Mouse (Mus musculus): ENCODE results near the gene Abcf3. TPM values are rescaled to one million over a fixed set of nuclear protein-coding genes. Genes with fewer than 3 reads are reported as not detected.

Gene Abcf3
- polyA plus RNA-seq, 1 experiment: 52.0 TPM

DNA sequence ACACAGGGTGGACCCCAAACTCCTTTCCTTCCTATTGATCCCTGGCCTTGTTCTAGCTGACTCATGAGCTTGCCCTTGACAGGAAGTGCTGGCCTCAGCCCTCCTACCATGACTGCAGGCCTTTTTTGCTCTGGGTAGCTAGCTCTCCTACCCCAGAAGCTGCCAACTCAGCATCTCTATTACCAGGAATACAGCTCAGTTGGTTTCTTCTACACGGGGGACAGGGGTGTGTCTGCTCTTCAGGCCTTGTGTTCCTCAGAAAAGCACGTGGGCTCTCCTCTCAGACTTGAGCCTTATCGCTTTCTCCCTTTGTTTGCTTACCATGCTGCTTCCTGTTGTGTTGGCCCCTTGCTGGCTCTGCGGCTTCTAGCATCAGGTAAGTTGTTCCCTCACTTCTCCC lies 7.9 kb upstream of the Abcf3 start:
- no peak for DNase-seq (ENCODE audit: low read depth)

DNA sequence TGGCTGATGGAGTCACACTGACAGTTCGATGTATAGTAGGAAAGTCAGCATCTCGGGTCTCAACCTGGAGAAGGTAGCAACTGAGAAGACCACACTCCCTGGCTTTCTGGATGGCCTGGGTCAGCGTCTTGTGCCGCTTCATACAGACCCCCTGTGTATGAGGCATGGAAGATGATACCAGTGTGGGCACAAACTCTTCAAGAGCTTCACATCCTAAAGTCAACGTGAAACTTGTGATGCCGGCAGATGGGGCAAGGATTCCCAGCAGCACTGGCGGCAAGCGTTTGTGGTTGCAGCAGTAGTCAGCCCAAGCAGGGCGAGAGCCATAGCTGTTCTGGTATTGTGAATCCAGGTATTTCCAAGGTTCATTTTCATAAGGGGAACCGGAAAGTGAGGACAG lies 2.7 kb upstream of the Abcf3 start:
- DNase-seq (ENCODE audit: low read depth): no peak

DNA sequence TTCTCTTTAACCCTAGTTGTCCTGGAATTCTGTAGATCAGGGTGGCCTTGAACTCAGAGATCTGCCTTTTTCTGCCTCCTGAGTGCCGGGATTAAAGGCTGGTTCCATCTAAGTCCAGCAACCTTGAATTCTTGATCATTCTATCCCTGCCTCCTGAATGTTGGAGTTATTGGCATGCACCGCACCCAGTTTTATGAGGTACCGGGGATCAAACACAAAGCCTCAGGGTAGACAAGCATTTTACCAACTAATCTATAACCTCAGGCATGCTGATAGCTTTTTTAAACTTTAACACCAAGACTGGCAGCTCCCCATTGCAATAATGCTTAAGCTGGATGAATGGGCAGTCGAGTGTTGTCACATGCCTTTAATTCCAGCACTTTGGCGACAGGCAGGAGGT lies 954 bp upstream of the Abcf3 start:
- no peak for DNase-seq (ENCODE audit: low read depth)

DNA sequence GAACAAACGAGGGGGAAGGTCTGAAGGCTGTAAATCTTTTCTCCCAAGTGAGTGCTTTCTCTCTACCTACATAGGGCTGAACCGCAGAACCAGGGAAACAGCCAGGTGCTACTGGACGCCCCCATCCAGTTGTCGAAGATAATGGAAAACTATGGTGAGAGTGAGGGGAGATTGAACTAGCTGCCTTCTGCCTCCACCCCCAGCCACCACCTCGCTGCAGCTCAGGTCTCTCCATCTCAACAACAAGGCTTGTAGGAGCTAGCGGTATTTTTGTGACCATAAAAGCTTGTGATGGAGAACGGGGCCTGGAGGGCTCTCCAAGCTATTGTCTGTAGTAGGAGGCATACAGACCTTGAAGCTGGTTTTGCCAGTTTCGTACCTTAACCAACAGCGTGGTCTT lies 784 bp downstream of the Abcf3 start:
- DNase-seq (ENCODE audit: low read depth): no peak

DNA sequence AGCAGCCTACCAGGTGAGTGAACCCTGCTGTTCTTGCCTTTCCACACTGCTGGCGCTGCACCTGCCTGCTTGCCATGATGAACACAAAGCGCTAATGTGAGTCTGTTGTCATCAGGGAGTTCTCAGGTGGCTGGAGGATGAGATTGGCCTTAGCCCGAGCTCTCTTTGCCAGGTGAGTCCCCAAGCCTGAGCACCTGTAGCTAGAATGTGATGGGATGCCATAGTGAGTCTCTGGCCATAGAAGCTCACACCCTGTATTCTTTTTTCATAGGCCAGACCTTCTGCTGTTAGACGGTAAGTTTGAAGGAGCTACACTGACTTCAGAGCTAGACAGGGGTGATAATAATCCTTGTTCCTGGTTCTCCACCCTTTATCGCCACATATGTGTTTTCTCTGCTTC lies 3.3 kb downstream of the Abcf3 start:
- no peak for DNase-seq (ENCODE audit: low read depth)

DNA sequence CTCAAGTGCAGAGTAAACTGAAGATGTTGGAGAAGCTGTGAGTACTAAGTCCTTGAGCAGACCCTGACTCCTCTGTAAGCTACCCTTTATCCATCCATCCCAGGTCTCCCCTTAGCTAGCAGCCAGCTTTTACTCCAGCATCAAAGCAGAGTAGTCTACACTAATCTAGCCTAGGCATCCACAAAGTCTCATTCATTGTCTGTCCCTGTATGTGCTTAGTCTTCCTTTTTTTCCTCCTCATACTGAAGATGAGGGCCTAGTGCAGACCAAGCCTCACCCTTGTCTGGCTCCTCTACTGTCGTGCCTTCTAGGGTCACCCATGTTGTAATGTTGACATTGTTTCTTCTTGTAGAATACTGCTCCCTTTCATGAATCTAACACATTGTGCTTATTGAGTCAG lies 4.2 kb downstream of the Abcf3 start:
- DNase-seq (ENCODE audit: low read depth): no peak

DNA sequence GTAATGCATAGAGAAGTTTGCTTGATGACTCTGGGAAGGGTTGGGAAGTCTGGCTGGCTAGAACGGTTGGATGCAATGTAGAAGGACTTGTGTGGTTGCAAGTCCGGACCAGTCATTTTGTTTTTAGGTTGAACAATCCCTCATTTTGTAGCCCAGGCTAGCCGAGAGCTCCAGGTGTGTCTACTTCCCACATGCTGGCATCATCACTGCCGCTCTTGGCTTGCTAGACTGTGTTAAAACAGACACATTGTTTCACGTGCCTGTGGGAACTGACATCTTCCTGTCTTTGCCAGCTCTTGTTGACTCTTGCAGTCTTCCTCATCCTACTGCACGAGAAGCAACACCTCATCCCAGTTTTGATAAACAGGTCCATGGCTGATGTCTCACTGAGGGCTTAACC lies 6.6 kb downstream of the Abcf3 start:
- DNase-seq (ENCODE audit: low read depth): no peak

DNA sequence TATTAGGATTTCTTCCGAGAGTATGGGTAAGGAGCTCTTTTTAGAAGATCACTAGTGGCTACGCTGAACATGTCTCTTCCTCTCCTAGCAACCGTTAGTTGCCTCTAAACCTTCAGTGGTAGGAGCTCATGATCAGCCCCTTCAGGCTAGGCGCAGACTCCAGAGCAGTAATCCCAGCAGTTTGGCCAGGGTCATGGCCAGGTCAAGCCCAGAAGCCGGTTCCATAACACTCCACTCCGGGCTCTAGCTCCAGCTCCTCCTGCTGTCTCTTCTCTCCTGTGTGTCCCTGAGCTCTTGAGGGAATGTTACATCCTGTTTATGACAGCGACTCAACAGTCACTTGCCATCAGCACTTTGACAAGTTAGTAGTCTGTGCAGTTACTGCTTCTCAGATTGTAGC lies 9.0 kb downstream of the Abcf3 start:
- no peak for DNase-seq (ENCODE audit: low read depth)

DNA sequence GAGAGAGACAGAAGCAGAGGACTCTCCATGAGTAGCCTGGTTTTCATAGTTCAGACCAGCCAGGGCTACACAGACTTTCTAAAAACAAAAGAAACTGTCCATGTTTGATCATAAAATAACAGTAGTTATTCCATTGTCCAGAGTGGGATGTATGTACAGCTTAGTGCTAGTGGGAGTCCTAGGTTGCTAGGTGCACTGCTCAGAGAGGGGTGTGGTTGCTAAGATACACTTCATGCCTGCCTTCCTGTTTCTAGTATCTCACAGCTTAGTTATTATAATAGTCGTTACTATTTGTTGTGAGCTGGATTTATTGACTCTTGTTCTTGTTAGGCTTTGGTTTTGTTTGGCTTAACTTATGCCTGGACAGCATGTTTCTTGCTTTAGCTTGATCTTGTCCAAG lies 16.7 kb downstream of the Abcf3 start:
- DNase-seq (ENCODE audit: low read depth): no peak

DNA sequence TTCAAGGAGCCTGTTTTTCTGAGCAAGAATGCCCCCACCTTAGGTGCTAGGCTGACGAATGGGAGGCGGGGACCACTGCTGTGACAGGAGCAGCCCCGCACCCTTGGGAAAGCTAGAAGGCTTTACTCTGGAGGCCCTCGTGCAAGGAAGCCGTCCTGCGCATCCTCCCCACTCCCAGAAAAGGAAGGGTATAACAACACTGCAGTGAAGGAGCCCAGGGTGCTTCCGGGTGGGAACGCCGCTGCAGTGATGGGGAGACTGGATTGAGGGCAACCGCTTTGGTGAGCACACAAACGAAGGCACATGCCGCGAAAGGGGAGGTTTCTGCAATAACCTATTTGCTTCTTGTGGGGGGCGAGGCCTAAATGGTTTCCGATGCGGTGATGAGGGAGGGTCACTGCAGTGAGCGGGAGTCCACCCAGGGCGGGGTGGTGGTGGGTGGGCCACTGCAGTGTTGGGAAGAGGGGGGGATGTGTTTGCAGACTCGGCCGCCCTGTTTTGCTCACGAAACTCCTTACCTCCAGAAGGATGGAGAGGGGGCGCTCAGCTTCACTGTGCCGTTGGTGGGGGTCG lies 41.1 kb downstream of the Abcf3 start, which contains the start of gene Vwa5b2:
TSS of gene Vwa5b2 (plus strand) at position 106 of the 573 bp plus-strand sequence.
- DNase-seq (ENCODE audit: low read depth): no peak

DNA sequence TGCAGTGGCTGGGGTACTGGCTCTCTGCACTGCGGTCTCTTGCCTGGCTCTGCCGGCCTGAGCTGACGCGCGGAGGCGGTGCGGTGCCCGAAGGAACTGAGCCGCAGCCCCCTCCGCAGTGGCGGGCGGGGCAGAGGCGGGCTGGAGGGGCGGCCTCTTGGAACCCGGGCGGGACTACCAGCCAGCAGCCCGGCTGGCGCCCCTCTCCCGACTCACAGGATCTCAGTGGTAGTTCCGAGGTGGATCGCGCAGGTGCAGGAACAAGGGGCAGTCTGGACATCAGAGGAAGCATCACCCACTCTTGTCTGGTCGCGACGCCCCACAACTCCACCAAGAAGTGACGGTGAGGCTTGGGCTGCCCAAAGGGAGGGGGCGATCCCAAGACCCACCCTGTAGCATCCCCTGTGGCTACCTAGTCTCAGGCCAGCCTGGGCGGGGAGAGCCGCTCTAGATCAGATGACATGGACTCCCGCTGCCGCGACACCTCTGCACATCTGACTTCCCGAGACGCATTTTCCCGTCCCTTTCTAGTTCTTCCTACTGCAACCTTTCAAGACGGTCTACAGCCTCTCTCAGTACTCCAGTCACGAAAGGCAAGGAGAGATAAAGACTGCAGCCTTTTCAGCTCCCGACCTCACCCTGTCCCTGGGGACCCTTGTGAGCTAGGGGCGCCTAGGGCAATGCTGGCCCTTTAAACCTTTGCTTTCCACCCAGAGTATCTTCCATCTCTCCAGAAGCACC lies 41.7 kb downstream of the Abcf3 start:
- DNase-seq (ENCODE audit: low read depth): no peak

DNA sequence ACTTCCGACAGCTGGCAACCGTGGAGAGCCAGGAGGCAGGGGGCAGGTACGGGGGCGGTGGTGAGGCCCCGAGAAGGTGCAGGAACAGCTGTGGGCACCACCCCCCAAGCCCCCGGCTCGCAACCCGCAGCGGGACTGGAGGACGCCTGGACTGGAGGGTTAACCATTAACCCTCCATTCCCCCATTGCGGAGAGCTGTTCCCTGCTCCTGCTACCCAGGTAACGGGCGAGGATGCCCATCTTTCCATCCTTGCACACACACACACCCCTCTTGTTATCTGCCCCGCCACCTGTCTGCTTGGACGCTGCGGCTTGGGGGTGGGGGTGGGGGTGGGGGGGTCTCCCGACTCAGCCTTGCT lies 42.3 kb downstream of the Abcf3 start:
- no peak for DNase-seq (ENCODE audit: low read depth)

DNA sequence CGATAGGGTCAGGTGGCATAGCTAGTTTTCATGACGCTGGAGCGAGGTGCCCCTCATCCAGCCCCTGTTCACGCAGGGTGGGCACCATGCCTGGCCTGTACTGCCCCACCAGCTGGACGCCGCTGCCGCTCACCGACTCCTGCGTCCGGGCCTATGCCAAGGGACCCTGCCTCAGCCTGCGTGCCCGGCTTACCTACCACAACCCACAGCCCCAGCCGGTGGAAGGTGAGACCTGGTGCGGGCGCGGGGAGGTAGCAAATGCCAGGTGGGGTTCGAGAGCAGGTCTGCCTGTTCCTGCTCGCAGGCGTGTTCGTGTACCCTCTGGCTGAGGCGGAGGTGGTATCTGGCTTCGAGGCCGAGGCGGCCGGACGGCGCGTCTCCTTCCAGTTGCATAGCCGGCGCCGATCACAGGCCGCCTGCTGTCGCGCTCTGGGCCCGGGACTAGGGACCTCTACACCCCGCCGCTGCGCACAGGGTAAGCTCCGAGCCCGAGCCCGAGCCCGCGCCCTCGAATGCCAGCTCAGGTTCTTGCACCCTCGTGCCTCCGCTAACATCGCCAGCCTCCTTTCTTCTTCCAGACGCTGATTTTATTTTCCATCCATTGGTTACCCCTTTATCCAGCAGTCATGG lies 42.8 kb downstream of the Abcf3 start:
- DNase-seq (ENCODE audit: low read depth): no peak

DNA sequence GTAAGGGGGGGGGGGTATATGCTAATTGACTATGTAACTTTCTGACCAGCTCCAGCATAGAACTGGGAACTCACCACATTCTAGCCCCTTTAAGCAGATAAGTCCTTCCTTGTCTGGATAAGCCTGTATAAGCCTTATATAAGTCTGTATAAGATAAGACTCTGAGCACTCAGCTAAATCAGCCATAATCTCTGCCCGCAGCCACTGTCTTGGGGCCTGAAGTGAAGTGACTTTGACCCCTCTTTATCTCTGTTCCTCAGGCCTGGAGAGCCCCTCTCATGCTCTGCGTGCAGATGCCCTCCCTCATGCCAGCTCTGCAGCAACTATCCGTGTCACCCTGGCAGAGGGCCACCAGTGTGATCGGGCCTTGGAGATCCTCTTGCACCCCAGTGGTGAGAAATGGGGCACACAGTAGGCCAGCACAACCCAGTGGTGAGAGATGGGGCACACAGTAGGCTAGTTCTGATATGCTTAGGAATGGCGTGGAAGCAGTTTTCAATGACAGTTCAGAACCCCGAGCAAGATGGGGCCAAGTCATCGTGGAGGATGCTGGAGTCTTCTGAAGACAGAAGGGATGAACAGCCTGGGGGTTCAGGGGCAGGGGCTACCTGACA lies 46.8 kb downstream of the Abcf3 start:
- DNase-seq (ENCODE audit: low read depth): no peak

DNA sequence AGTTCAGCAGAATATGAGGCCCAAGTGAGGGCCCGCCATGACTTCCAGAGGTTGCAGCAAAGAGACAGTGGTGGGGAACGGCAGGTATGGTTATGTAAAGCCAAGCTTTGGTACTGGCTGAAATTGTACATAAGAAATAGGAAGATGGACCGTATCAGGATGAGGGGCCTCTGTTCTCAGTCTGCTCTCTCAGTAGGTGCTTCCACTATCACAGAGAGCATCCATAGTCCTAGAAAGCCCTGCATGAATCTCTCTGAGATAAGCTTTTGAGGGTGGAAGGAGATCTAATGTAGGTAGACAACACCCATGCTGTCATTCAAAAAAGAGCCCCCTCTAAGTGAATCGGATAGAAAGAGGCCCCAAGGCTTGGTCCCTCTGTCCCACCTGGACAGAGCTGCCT lies 47.4 kb downstream of the Abcf3 start:
- DNase-seq (ENCODE audit: low read depth): no peak

DNA sequence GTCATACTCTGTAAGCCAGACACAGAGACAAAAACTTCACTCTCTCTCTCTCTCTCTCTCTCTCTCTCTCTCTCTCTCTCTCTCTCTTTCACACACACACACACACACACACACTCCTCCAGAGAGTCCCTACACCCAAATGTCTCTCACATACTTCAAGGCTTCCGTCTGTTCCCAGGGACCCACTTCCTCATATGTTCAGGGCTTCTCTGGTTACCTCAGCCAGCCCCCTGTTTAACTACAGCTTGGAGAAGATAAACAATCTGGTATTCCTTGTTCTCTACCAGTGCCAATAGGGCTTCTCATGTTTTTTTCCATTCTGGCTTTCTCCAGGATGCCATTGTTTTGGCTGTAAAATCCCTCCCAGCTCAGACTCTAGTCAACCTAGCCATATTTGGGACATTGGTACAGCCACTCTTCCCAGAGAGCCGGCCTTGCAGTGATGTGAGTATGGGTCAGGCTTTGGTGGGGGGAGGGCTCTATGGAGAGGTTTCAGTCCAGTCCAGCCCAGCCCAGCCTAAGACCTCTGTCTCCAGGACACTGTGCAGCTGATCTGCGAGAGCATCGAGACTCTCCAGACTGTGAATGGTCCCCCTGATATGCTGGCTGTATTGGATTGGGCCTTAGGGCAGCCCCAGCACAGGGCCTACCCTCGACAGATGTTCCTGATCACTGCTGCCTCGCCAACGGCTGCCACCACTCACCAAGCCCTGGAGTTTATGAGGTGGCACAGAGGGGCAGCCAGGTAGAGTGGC lies 48.5 kb downstream of the Abcf3 start:
- DNase-seq (ENCODE audit: low read depth): no peak

DNA sequence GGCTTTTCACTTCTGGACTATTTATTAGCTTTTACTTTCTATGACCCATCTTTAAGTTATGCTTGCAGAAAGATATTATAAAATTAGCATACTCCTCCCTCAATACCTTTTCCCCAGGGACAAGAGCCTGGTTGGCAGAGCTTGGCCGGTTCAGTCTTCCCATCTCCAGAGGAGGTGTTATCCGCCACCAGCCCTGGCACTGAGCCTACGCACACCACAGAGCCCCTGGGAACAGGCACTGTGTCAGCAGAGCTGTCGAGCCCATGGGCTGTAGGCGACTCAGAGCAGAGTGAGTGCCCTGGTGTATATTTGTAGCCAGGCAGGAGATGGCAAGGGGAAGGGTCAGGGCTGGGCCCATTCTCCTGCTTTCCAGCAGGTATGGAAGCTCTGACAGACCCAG lies 52.1 kb downstream of the Abcf3 start:
- DNase-seq (ENCODE audit: low read depth): no peak

DNA sequence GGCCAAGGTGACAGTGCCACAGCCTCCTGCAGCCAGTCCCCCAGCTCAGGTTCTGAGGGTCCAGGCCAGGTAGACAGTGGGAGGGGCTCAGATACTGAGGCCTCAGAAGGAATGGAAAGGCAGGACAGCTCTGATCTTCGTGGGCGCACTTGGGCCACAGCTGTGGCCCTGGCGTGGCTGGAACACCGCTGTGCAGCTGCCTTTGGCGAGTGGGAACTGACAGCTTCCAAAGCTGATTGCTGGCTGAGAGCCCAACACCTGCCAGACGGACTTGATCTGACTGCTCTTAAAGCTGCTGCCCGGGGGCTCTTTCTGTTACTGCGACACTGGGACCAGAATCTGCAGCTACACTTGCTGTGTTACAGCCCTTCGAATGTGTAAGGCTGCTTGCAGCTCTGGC lies 56.3 kb downstream of the Abcf3 start:
- no peak for DNase-seq (ENCODE audit: low read depth)

DNA sequence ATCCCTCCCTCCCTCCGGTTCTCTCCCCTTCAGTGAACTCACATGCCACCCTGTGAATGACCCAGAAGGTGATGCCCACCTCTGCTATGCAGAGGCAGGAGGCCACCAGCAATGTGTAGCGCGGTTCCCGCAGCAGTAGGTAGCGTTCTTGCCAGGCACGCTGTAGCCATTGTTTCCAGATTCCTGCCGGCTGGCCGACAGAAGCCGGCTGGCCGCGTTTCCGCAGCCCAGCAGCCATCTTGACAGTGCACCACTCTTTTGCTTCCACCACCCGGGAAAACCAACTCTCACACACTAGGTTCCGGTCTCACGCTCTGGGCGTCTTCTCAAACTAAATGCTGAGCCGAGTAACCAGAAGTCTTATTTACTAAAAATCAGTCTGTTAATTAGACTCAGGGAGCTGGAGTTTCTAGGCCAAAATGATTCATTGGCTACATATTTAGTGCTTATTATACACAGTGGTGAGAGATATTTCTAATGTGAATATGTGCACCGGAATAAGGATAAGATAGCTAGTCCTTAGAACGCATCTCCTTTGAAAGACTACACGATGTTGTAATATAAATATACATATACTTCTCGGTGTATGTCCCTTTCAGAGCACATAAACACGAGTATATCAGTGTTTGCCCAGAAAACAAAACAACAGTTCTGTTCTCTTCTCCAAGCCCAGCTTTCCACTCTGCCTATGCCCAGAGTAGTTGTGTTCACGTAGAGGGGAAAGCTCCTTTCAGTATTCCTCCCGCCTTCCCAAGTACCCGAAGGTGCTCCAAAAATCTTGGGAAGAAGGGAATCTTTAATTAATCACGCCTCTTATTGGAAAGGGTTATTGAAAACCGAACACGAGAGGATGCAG lies 62.4 kb downstream of the Abcf3 start:
- no peak for DNase-seq (ENCODE audit: low read depth)
